Comparison of ENCODE assay signal across 8 mouse cellular contexts in genomic region chr13:21721107-21721756, GRCm38 (mm10). TPM values are rescaled to one million over a fixed set of nuclear protein-coding genes. Genes with fewer than 3 reads are reported as not detected.
DNase-seq lines count a peak whose midpoint lies in the region; ATAC-seq and TF ChIP-seq lines count a peak whose summit lies in the region.
"Not testable (repeated sequence)": the region's sequence is repeated elsewhere in the genome, so short reads cannot be mapped to it uniquely, and the experiment has no call there.

No protein-coding gene starts in this region.

- H3K9ac ChIP-seq in forebrain, embryonic 13.5 days, result peak overlapping the region; percentile 60
- H3K9ac ChIP-seq in hindbrain, embryonic 13.5 days, result peak overlapping the region; percentile 56; the same call in 1 of the 2 replicates
- H3K9ac ChIP-seq in lung, embryonic 16.5 days (ENCODE audit: low read length), result peak overlapping the region; percentile 64
- H3K9ac ChIP-seq in neural tube, embryonic 15.5 days (replicated peaks), result 0 out of 2 replicates have a peak overlapping the region, but pooled peaks have one; percentile 24

- H3K27ac ChIP-seq in cerebellum, adult 2 months (ENCODE audit: insufficient read depth, low read length); left cerebral cortex, adult 2 months: not testable (repeated sequence)
- H3K27ac ChIP-seq in forebrain, embryonic 13.5 days, result peak overlapping the region; percentile 86
- H3K27ac ChIP-seq in hindbrain, embryonic 13.5 days, result peak overlapping the region; percentile 77
- peak overlapping the region; percentile 93 for H3K27ac ChIP-seq in lung, embryonic 16.5 days (ENCODE audit: low read length)
- peak overlapping the region; percentile 85 for H3K27ac ChIP-seq in neural tube, embryonic 15.5 days (replicated peaks)

- WGBS in cerebellum, adult 2 months, result 1% methylated on average over 25 of the region's 44 CpGs
- 1% methylated on average over 22 of the region's 44 CpGs for WGBS in forebrain, embryonic 13.5 days
- 2% methylated on average over 24 of the region's 44 CpGs for WGBS in hindbrain, embryonic 13.5 days
- WGBS in lung, embryonic 16.5 days, result 1% methylated on average over 18 of the region's 44 CpGs
- WGBS in neural tube, embryonic 15.5 days, result under 1% methylated on average over 21 of the region's 44 CpGs

- not testable (repeated sequence) for ATAC-seq in forebrain, embryonic 13.5 days
- ATAC-seq in hindbrain, embryonic 13.5 days (ENCODE audit: low FRiP score), result peak; percentile 13
- ATAC-seq in lung, embryonic 16.5 days (ENCODE audit: low read depth), result peak; percentile 19
- peak; percentile 15 for ATAC-seq in neural tube, embryonic 15.5 days (ENCODE audit: low FRiP score)

- not testable (repeated sequence) for TF ChIP-seq CTCF in E14TG2a.4 (conservative IDR thresholded peaks at IDR 0.05; ENCODE audit: low read length); cerebellum, adult 2 months (IDR thresholded peaks at IDR 0.05; ENCODE audit: borderline replicate concordance, insufficient read depth, low read depth, low read length); left cerebral cortex, adult 2 months (IDR thresholded peaks at IDR 0.05)

- not testable (repeated sequence) for H3K27me3 ChIP-seq in E14TG2a.4 (ENCODE audit: insufficient read depth, low read length); cerebellum, adult 2 months (ENCODE audit: control insufficient read depth, insufficient read depth, low read length); forebrain, embryonic 13.5 days; hindbrain, embryonic 13.5 days; lung, embryonic 16.5 days (ENCODE audit: control insufficient read depth, insufficient read depth, low read depth, low read length); neural tube, embryonic 15.5 days (replicated peaks)

- peaks cover 23% of the 10 kb centered on the region for H3K4me1 ChIP-seq in E14TG2a.4 (replicated peaks; ENCODE audit: low read depth, low read length)
- H3K4me1 ChIP-seq in cerebellum, adult 2 months (ENCODE audit: control insufficient read depth, insufficient read depth, low read length), result not testable (repeated sequence)
- H3K4me1 ChIP-seq in forebrain, embryonic 13.5 days, result peaks cover 40% of the 10 kb centered on the region
- H3K4me1 ChIP-seq in hindbrain, embryonic 13.5 days (replicated peaks), result peaks cover 29% of the 10 kb centered on the region
- H3K4me1 ChIP-seq in lung, embryonic 16.5 days (replicated peaks; ENCODE audit: control insufficient read depth, insufficient read depth, low read length), result peaks cover 24% of the 10 kb centered on the region
- H3K4me1 ChIP-seq in neural tube, embryonic 15.5 days, result peaks cover 28% of the 10 kb centered on the region

- not testable (repeated sequence) for TF ChIP-seq POLR2A in cerebellum, adult 2 months (IDR thresholded peaks at IDR 0.05; ENCODE audit: borderline replicate concordance, insufficient read depth, low read length)

- not testable (repeated sequence) for DNase-seq in cerebellum, adult 2 months; left cerebral cortex, adult 2 months (ENCODE audit: extremely low spot score in 1 of 2, low spot score in 2 of 2)
- peak; percentile 33 for DNase-seq in thymus, postnatal 4 days

- intact Hi-C loops in left cerebral cortex, adult 2 months (cut with DNase I), result not testable (repeated sequence)

- H3K4me3 ChIP-seq in E14TG2a.4 (replicated peaks; ENCODE audit: low read length), result peak overlapping the region; percentile 66
- H3K4me3 ChIP-seq in cerebellum, adult 2 months (replicated peaks; ENCODE audit: insufficient read depth, low read depth, low read length), result peak overlapping the region; percentile 33
- peak overlapping the region; percentile 40 for H3K4me3 ChIP-seq in forebrain, embryonic 13.5 days
- H3K4me3 ChIP-seq in hindbrain, embryonic 13.5 days, result peak overlapping the region; percentile 42
- peak overlapping the region; percentile 46 for H3K4me3 ChIP-seq in left cerebral cortex, adult 2 months
- peak overlapping the region; percentile 46 for H3K4me3 ChIP-seq in lung, embryonic 16.5 days (ENCODE audit: low read length)
- H3K4me3 ChIP-seq in neural tube, embryonic 15.5 days (replicated peaks), result peak overlapping the region; percentile 43

- peaks cover 21% of the 10 kb centered on the region for H3K9me3 ChIP-seq in E14TG2a.4 (ENCODE audit: low read length)
- H3K9me3 ChIP-seq in forebrain, embryonic 13.5 days (replicated peaks); hindbrain, embryonic 13.5 days; lung, embryonic 16.5 days (ENCODE audit: control insufficient read depth, low read length); neural tube, embryonic 15.5 days (replicated peaks): not testable (repeated sequence)

- H3K36me3 ChIP-seq in E14TG2a.4 (ENCODE audit: insufficient read depth, low read length); forebrain, embryonic 13.5 days (ENCODE audit: poor library complexity, severe bottlenecking); hindbrain, embryonic 13.5 days; lung, embryonic 16.5 days (ENCODE audit: control insufficient read depth, insufficient read depth, low read length); neural tube, embryonic 15.5 days: not testable (repeated sequence)

- H3K4me2 ChIP-seq in forebrain, embryonic 13.5 days, result peak overlapping the region; percentile 66
- peak overlapping the region; percentile 67 for H3K4me2 ChIP-seq in hindbrain, embryonic 13.5 days
- H3K4me2 ChIP-seq in lung, embryonic 16.5 days (ENCODE audit: low read depth, low read length), result peak overlapping the region; percentile 58
- H3K4me2 ChIP-seq in neural tube, embryonic 15.5 days, result peak overlapping the region; percentile 70

RNA-seq across cellular contexts. Expression of gene Hist1h2bm, which starts 0.6 kb away (rescaled TPM):
- polyA plus RNA-seq in cerebellum, adult 2 months (2012; rRNA removed), result not detected in 2 replicates
- polyA plus RNA-seq in forebrain, embryonic 13.5 days (2015; fragmentation: Nextera tagmentation; extraction: Ambion mirVana), result 5.9 and 6.9 TPM in 2 replicates
- 1.9 and 2.3 TPM in 2 replicates for polyA plus RNA-seq in hindbrain, embryonic 13.5 days (2015; fragmentation: Nextera tagmentation; extraction: Ambion mirVana)
- total RNA-seq in left cerebral cortex, adult 2 months (2021), result 1 to 10 TPM; 4.8 to 5.4 TPM
- 4.9 and 5.8 TPM in 2 replicates for polyA plus RNA-seq in lung, embryonic 16.5 days (2015; fragmentation: Nextera tagmentation; extraction: Ambion mirVana)
- 0.87 and 2.3 TPM in 2 replicates for polyA plus RNA-seq in neural tube, embryonic 15.5 days (2015; fragmentation: Nextera tagmentation; extraction: Ambion mirVana)

RNA-seq across cellular contexts. Expression of gene Hist1h3h, which starts 3.8 kb away (rescaled TPM):
- polyA plus RNA-seq in cerebellum, adult 2 months (2012; rRNA removed), result 2.9 TPM in 1 of 2 replicates, not detected in the other
- polyA plus RNA-seq in forebrain, embryonic 13.5 days (2015; fragmentation: Nextera tagmentation; extraction: Ambion mirVana), result 23.7 and 35.3 TPM in 2 replicates
- polyA plus RNA-seq in hindbrain, embryonic 13.5 days (2015; fragmentation: Nextera tagmentation; extraction: Ambion mirVana), result 5.9 and 6.4 TPM in 2 replicates
- total RNA-seq in left cerebral cortex, adult 2 months (2021), result 10 to 100 TPM; 54.6 to 74.2 TPM
- polyA plus RNA-seq in lung, embryonic 16.5 days (2015; fragmentation: Nextera tagmentation; extraction: Ambion mirVana), result 13.5 and 20.4 TPM in 2 replicates
- polyA plus RNA-seq in neural tube, embryonic 15.5 days (2015; fragmentation: Nextera tagmentation; extraction: Ambion mirVana), result 3.2 and 5.6 TPM in 2 replicates

RNA-seq across cellular contexts. Expression of gene Hist1h2ai, which starts 5.0 kb away (rescaled TPM):
- 0.84 and 1.5 TPM in 2 replicates for polyA plus RNA-seq in cerebellum, adult 2 months (2012; rRNA removed)
- 23.7 and 32.4 TPM in 2 replicates for polyA plus RNA-seq in forebrain, embryonic 13.5 days (2015; fragmentation: Nextera tagmentation; extraction: Ambion mirVana)
- polyA plus RNA-seq in hindbrain, embryonic 13.5 days (2015; fragmentation: Nextera tagmentation; extraction: Ambion mirVana), result 12.9 and 14.0 TPM in 2 replicates
- 10 to 100 TPM; 25.4 to 32.6 TPM for total RNA-seq in left cerebral cortex, adult 2 months (2021)
- 33.0 and 45.8 TPM in 2 replicates for polyA plus RNA-seq in lung, embryonic 16.5 days (2015; fragmentation: Nextera tagmentation; extraction: Ambion mirVana)
- 7.9 and 9.5 TPM in 2 replicates for polyA plus RNA-seq in neural tube, embryonic 15.5 days (2015; fragmentation: Nextera tagmentation; extraction: Ambion mirVana)

RNA-seq across cellular contexts. Expression of gene Hist1h2bl, which starts 5.3 kb away (rescaled TPM):
- polyA plus RNA-seq in cerebellum, adult 2 months (2012; rRNA removed), result not detected in 2 replicates
- polyA plus RNA-seq in forebrain, embryonic 13.5 days (2015; fragmentation: Nextera tagmentation; extraction: Ambion mirVana), result 1.7 and 4.8 TPM in 2 replicates
- 1.1 and 1.9 TPM in 2 replicates for polyA plus RNA-seq in hindbrain, embryonic 13.5 days (2015; fragmentation: Nextera tagmentation; extraction: Ambion mirVana)
- 10 to 100 TPM; 23.7 to 28.5 TPM for total RNA-seq in left cerebral cortex, adult 2 months (2021)
- polyA plus RNA-seq in lung, embryonic 16.5 days (2015; fragmentation: Nextera tagmentation; extraction: Ambion mirVana), result 3.4 and 4.5 TPM in 2 replicates
- not detected in 2 replicates for polyA plus RNA-seq in neural tube, embryonic 15.5 days (2015; fragmentation: Nextera tagmentation; extraction: Ambion mirVana)

RNA-seq across cellular contexts. Expression of gene Hist1h4j, which starts 13.6 kb away (rescaled TPM):
- polyA plus RNA-seq in cerebellum, adult 2 months (2012; rRNA removed), result 2.4 and 3.6 TPM in 2 replicates
- 1.3 and 1.9 TPM in 2 replicates for polyA plus RNA-seq in forebrain, embryonic 13.5 days (2015; fragmentation: Nextera tagmentation; extraction: Ambion mirVana)
- 0.39 and 0.84 TPM in 2 replicates for polyA plus RNA-seq in hindbrain, embryonic 13.5 days (2015; fragmentation: Nextera tagmentation; extraction: Ambion mirVana)
- total RNA-seq in left cerebral cortex, adult 2 months (2021), result 10 to 100 TPM; 13.9 to 19.4 TPM
- 1.3 and 1.4 TPM in 2 replicates for polyA plus RNA-seq in lung, embryonic 16.5 days (2015; fragmentation: Nextera tagmentation; extraction: Ambion mirVana)
- polyA plus RNA-seq in neural tube, embryonic 15.5 days (2015; fragmentation: Nextera tagmentation; extraction: Ambion mirVana), result 0.45 and 0.56 TPM in 2 replicates
